Mouse (Mus musculus): ENCODE data around the gene Pgm3. TPM values are rescaled to one million over a fixed set of nuclear protein-coding genes. Genes with fewer than 3 reads are reported as not detected.

Pgm3 gene
- polyA plus RNA-seq, 1 experiment from 2014 or later: 84.4 TPM

DNA sequence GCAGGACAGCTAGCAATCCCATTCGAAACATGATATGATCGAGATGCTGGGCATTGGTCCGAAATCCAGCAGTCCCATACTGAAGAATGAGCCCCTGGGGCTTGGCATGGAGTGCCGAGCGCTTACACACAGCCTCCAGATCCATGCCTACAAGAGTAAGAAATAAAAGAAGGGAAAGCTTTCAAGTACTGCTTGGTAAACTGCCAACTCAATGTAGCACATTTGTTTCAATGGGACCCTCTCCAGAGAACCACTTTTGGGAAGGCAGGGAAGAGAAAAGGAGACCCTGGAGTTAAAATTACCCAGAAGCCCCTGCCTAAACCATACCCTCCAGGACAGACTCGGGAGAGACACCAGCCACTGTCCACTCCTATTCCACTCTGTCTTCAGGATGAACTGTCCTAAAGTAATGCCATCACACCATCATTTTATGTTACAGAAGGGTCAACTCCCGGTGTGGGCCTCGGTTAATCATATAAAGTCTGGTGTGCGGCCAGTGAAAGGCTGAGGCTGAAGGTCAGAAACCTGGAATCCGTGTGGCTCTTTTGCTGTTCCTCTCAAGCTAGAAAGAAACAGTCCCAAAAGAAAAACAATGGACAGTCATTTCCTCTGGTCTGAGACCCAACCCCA is 1.3 kb downstream of the Pgm3 start:
- H3K9ac ChIP-seq (ENCODE audit: low read depth, low read length): no peak overlapping the region; the same call in 1 of the 2 replicates
- H3K27me3 ChIP-seq (replicated peaks; ENCODE audit: control insufficient read depth, insufficient read depth, low read length): no peaks in the 10 kb centered on the region
- 0 out of 2 replicates have a peak, but pooled peaks cover 10% of the 10 kb centered on the region for H3K4me1 ChIP-seq (replicated peaks; ENCODE audit: control insufficient read depth, insufficient read depth, low read length)
- 54% methylated on average over 10 of the region's 10 CpGs for WGBS
- no peak for TF ChIP-seq CTCF (IDR thresholded peaks at IDR 0.05; ENCODE audit: low read depth)
- no peaks in the 10 kb centered on the region for H3K9me3 ChIP-seq (ENCODE audit: control insufficient read depth)
- H3K36me3 ChIP-seq (ENCODE audit: control insufficient read depth, insufficient read depth): peaks cover 30% of the 10 kb centered on the region
- H3K4me3 ChIP-seq (ENCODE audit: low read depth, low read length): peak overlapping the region; percentile 62
- no peak for ATAC-seq
- H3K4me2 ChIP-seq (replicated peaks; ENCODE audit: low read depth): peak overlapping the region; percentile 100
- H3K27ac ChIP-seq (ENCODE audit: low read depth, low read length): peak overlapping the region; percentile 24

DNA sequence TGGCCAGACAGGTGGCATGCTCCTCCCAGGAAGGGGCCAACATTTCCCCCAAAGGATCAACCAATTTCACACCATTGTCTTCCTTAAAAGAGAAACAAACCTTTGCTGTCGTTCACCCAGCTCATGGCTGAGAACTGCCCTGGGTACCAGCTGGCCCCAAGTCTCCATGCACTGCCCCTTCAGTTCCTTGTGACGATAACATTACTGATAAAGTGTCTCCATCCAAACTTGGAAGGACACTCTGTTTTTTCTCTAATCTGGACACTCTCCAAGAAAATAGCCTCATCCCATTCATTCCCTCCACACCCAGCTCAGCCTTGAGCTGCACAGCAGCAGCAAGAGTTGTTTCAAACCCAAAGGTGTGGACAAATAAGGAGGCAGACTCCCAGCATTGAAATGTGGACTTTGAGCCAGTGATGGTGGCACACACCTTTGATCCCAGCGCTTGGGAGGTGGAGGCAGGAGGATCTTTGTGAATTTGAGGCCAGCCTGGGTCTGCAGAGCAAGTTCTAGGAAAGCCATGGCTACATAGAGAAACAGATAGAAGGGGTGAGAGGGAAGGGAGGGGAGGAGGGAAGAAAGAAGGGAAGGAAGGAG is 2.2 kb downstream of the Pgm3 start:
- Histone ChIP-seq H3K9ac (ENCODE audit: low read depth, low read length) (no peak overlapping the region), H3K4me1 (replicated peaks; ENCODE audit: control insufficient read depth, insufficient read depth, low read length) (0 out of 2 replicates have a peak, but pooled peaks cover 10% of the 10 kb centered on the region), H3K4me3 (ENCODE audit: low read depth, low read length) (peak overlapping the region; percentile 11; the same call in 1 of the 2 replicates), H3K9me3 (ENCODE audit: control insufficient read depth) (no peaks in the 10 kb centered on the region), H3K36me3 (ENCODE audit: control insufficient read depth, insufficient read depth) (peaks cover 39% of the 10 kb centered on the region), H3K27me3 (replicated peaks; ENCODE audit: control insufficient read depth, insufficient read depth, low read length) (no peaks in the 10 kb centered on the region), H3K27ac (ENCODE audit: low read depth, low read length) (peak overlapping the region; percentile 58; the same call in 1 of the 2 replicates), H3K4me2 (replicated peaks; ENCODE audit: low read depth) (peak overlapping the region; percentile 48)
- WGBS: 29% methylated on average over 3 of the region's 3 CpGs
- TF ChIP-seq CTCF (IDR thresholded peaks at IDR 0.05; ENCODE audit: low read depth): no peak
- ATAC-seq: peak; percentile 44

DNA sequence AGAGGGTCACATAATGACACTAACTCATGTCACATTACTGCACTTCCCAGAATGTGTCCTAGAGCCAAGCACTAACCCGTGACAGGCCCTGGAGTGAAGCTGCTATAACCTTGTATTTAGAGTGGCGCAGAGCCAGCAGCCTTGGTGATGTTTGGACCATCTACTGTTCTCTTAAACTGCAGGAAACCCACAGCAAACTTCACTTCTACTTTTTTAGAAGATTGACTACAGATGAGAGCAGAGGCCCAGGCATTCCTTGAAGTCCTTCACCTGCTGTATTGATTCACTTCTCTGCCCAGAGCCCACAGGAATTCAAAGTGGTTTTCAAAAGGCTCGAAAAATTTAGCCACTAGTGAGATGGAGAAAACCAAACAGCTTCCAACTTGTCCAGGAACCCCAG is 11.1 kb downstream of the Pgm3 start:
- Histone ChIP-seq H3K27ac (ENCODE audit: low read depth, low read length) (0 out of 2 replicates have a peak overlapping the region, but pooled peaks have one; percentile 7), H3K27me3 (replicated peaks; ENCODE audit: control insufficient read depth, insufficient read depth, low read length) (no peaks in the 10 kb centered on the region), H3K4me3 (ENCODE audit: low read depth, low read length) (no peak overlapping the region), H3K9me3 (ENCODE audit: control insufficient read depth) (no peaks in the 10 kb centered on the region), H3K9ac (ENCODE audit: low read depth, low read length) (no peak overlapping the region), H3K36me3 (ENCODE audit: control insufficient read depth, insufficient read depth) (peaks cover 90% of the 10 kb centered on the region), H3K4me2 (replicated peaks; ENCODE audit: low read depth) (no peak overlapping the region), H3K4me1 (replicated peaks; ENCODE audit: control insufficient read depth, insufficient read depth, low read length) (no peaks in the 10 kb centered on the region)
- 83% methylated on average over 3 of the region's 3 CpGs for WGBS
- TF ChIP-seq CTCF (IDR thresholded peaks at IDR 0.05; ENCODE audit: low read depth): no peak
- no peak for ATAC-seq

DNA sequence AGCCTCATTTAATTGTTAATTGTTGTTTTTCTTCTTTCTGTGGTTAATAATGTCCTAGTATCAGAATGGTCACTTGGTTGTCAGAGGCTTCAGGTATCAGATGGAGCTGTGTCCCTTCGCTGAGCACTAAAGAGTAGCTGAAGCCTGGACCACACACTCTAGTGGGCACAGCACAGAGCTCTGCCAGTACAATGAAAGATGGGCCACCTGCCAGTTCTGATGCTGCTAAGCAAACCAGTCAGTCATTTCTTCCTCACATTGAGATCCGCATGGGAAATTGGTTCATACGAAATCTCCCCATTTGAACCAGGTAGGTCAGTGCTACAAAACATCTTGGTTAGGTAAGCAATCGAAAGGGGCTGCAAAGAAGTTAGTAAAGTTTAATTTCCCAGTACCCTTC is 17.0 kb downstream of the Pgm3 start:
- H3K4me1 ChIP-seq (replicated peaks; ENCODE audit: control insufficient read depth, insufficient read depth, low read length): no peaks in the 10 kb centered on the region
- H3K27ac ChIP-seq (ENCODE audit: low read depth, low read length): no peak overlapping the region
- no peaks in the 10 kb centered on the region for H3K27me3 ChIP-seq (replicated peaks; ENCODE audit: control insufficient read depth, insufficient read depth, low read length)
- no peak for ATAC-seq
- no peak overlapping the region for H3K4me2 ChIP-seq (replicated peaks; ENCODE audit: low read depth)
- H3K36me3 ChIP-seq (ENCODE audit: control insufficient read depth, insufficient read depth): peaks cover 77% of the 10 kb centered on the region
- no peaks in the 10 kb centered on the region for H3K9me3 ChIP-seq (ENCODE audit: control insufficient read depth)
- 94% methylated on average over 4 of the region's 4 CpGs for WGBS
- no peak overlapping the region for H3K9ac ChIP-seq (ENCODE audit: low read depth, low read length)
- H3K4me3 ChIP-seq (ENCODE audit: low read depth, low read length): no peak overlapping the region
- TF ChIP-seq CTCF (IDR thresholded peaks at IDR 0.05; ENCODE audit: low read depth): no peak

DNA sequence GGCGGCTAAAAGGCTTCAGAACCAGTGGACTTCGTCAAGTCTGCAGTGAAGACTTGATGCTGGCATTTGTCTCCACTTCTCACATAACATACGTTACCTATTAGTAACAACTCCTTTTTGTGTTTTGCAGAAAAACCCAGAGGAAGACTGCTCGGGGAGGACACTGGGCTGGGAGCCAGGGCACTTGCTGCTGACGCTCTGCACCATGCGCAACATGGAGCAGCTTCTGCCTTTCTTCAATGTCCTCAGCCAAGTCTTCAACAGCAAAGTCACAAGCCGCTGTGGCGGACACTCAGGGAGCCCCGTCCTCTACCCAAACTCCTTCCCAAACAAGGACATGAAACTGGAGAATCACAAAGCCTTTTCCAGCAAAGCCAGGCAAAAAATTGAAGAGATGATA is 17.8 kb downstream of the Pgm3 start:
- no peak for TF ChIP-seq CTCF (IDR thresholded peaks at IDR 0.05; ENCODE audit: low read depth)
- Histone ChIP-seq H3K4me1 (replicated peaks; ENCODE audit: control insufficient read depth, insufficient read depth, low read length) (no peaks in the 10 kb centered on the region), H3K9ac (ENCODE audit: low read depth, low read length) (no peak overlapping the region), H3K27me3 (replicated peaks; ENCODE audit: control insufficient read depth, insufficient read depth, low read length) (no peaks in the 10 kb centered on the region), H3K4me3 (ENCODE audit: low read depth, low read length) (no peak overlapping the region), H3K36me3 (ENCODE audit: control insufficient read depth, insufficient read depth) (peaks cover 76% of the 10 kb centered on the region), H3K27ac (ENCODE audit: low read depth, low read length) (no peak overlapping the region), H3K4me2 (replicated peaks; ENCODE audit: low read depth) (no peak overlapping the region), H3K9me3 (ENCODE audit: control insufficient read depth) (no peaks in the 10 kb centered on the region)
- 82% methylated on average over 9 of the region's 9 CpGs for WGBS
- ATAC-seq: no peak

DNA sequence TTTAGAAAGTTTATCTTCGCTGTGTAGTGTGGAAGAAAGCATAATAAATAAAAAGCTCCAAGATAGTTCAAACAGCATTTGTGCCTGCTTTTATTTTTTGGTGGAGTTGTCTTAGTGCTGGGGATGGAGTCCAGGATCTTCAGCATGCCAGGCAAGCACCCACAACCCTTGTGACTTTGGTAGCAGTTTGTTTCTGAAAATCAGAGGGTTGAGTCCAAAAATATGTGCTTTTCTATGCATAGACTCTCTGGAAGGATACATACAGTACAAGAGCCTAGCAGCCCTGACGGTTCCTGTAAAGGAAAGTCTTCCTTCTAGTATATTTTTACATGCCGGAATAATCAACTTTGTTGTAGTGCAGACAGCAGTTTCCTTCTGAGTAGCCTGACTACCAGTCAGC is 20.9 kb downstream of the Pgm3 start:
- Histone ChIP-seq H3K27me3 (replicated peaks; ENCODE audit: control insufficient read depth, insufficient read depth, low read length) (no peaks in the 10 kb centered on the region), H3K9ac (ENCODE audit: low read depth, low read length) (no peak overlapping the region), H3K4me2 (replicated peaks; ENCODE audit: low read depth) (no peak overlapping the region), H3K9me3 (ENCODE audit: control insufficient read depth) (no peaks in the 10 kb centered on the region), H3K27ac (ENCODE audit: low read depth, low read length) (no peak overlapping the region), H3K4me3 (ENCODE audit: low read depth, low read length) (no peak overlapping the region), H3K36me3 (ENCODE audit: control insufficient read depth, insufficient read depth) (peaks cover 63% of the 10 kb centered on the region), H3K4me1 (replicated peaks; ENCODE audit: control insufficient read depth, insufficient read depth, low read length) (no peaks in the 10 kb centered on the region)
- no peak for ATAC-seq
- TF ChIP-seq CTCF (IDR thresholded peaks at IDR 0.05; ENCODE audit: low read depth): no peak
- 91% methylated on average over 3 of the region's 3 CpGs for WGBS

Data from intestine, postnatal 0 days (tissue).